Mouse (Mus musculus): ENCODE results near the gene 2010300C02Rik. TPM values are rescaled to one million over a fixed set of nuclear protein-coding genes. Genes with fewer than 3 reads are reported as not detected.

The 2010300C02Rik gene
- total and polyA plus RNA-seq, 2 experiments from 2014 or later: 6.9 to 7.9 TPM

GRCm38 (mm10) chr1:37624185-37624584 lies 95.7 kb downstream of the 2010300C02Rik start:
- ATAC-seq (ENCODE audit: low FRiP score): no peak
- TF ChIP-seq CTCF (IDR thresholded peaks at IDR 0.05): no peak
- no peaks in the 10 kb centered on the region for H3K9me3 ChIP-seq (ENCODE audit: low read length)
- H3K4me2 ChIP-seq (ENCODE audit: low read depth, low read length, poor library complexity, severe bottlenecking): no peak overlapping the region
- no peaks in the 10 kb centered on the region for H3K27me3 ChIP-seq (ENCODE audit: insufficient read depth, low read length)
- no peak overlapping the region for H3K9ac ChIP-seq (replicated peaks; ENCODE audit: low read length, poor library complexity, severe bottlenecking)
- H3K27ac ChIP-seq (ENCODE audit: low read depth, low read length): no peak overlapping the region
- WGBS: 86% methylated on average over 17 of the region's 17 CpGs
- no peaks in the 10 kb centered on the region for H3K4me1 ChIP-seq (ENCODE audit: insufficient read depth, low read length)
- no peaks in the 10 kb centered on the region for H3K36me3 ChIP-seq (ENCODE audit: insufficient read depth, low read length)
- H3K4me3 ChIP-seq (ENCODE audit: low read depth, low read length): no peak overlapping the region
- DNase-seq (ENCODE audit: low spot score): no peak

GRCm38 (mm10) chr1:37622049-37622448 lies 97.8 kb downstream of the 2010300C02Rik start:
- Histone ChIP-seq H3K4me3 (ENCODE audit: low read depth, low read length) (no peak overlapping the region), H3K9ac (replicated peaks; ENCODE audit: low read length, poor library complexity, severe bottlenecking) (no peak overlapping the region), H3K9me3 (ENCODE audit: low read length) (no peaks in the 10 kb centered on the region), H3K4me1 (ENCODE audit: insufficient read depth, low read length) (no peaks in the 10 kb centered on the region), H3K36me3 (ENCODE audit: insufficient read depth, low read length) (no peaks in the 10 kb centered on the region), H3K27ac (ENCODE audit: low read depth, low read length) (no peak overlapping the region), H3K27me3 (ENCODE audit: insufficient read depth, low read length) (no peaks in the 10 kb centered on the region), H3K4me2 (ENCODE audit: low read depth, low read length, poor library complexity, severe bottlenecking) (no peak overlapping the region)
- whole genome bisulfite sequencing: 73% methylated on average over 6 of the region's 6 CpGs
- ATAC-seq (ENCODE audit: low FRiP score): no peak
- no peak for TF ChIP-seq CTCF (IDR thresholded peaks at IDR 0.05)
- DNase-seq (ENCODE audit: low spot score): no peak

GRCm38 (mm10) chr1:37619542-37619941 lies 100.3 kb downstream of the 2010300C02Rik start:
- Histone ChIP-seq H3K9me3 (ENCODE audit: low read length) (no peaks in the 10 kb centered on the region), H3K36me3 (ENCODE audit: insufficient read depth, low read length) (no peaks in the 10 kb centered on the region), H3K27me3 (ENCODE audit: insufficient read depth, low read length) (no peaks in the 10 kb centered on the region), H3K4me2 (ENCODE audit: low read depth, low read length, poor library complexity, severe bottlenecking) (no peak overlapping the region), H3K4me1 (ENCODE audit: insufficient read depth, low read length) (no peaks in the 10 kb centered on the region), H3K9ac (replicated peaks; ENCODE audit: low read length, poor library complexity, severe bottlenecking) (no peak overlapping the region), H3K27ac (ENCODE audit: low read depth, low read length) (no peak overlapping the region), H3K4me3 (ENCODE audit: low read depth, low read length) (no peak overlapping the region)
- no peak for TF ChIP-seq CTCF (IDR thresholded peaks at IDR 0.05)
- DNase-seq (ENCODE audit: low spot score) (no peak), ATAC-seq (ENCODE audit: low FRiP score) (no peak)
- WGBS: 64% methylated on average over 1 of the region's 1 CpGs

- ATAC-seq (ENCODE audit: low FRiP score) (no peak), DNase-seq (ENCODE audit: low spot score) (no peak)
- no peak overlapping the region for H3K27ac ChIP-seq (ENCODE audit: low read depth, low read length)
- H3K36me3 ChIP-seq (ENCODE audit: insufficient read depth, low read length): no peaks in the 10 kb centered on the region
- no peaks in the 10 kb centered on the region for H3K4me1 ChIP-seq (ENCODE audit: insufficient read depth, low read length)
- H3K4me3 ChIP-seq (ENCODE audit: low read depth, low read length): no peak overlapping the region
- TF ChIP-seq CTCF (IDR thresholded peaks at IDR 0.05): no peak
- H3K4me2 ChIP-seq (ENCODE audit: low read depth, low read length, poor library complexity, severe bottlenecking): no peak overlapping the region
- no peak overlapping the region for H3K9ac ChIP-seq (replicated peaks; ENCODE audit: low read length, poor library complexity, severe bottlenecking)
- WGBS: 83% methylated on average over 5 of the region's 5 CpGs
- H3K9me3 ChIP-seq (ENCODE audit: low read length): no peaks in the 10 kb centered on the region
- H3K27me3 ChIP-seq (ENCODE audit: insufficient read depth, low read length): no peaks in the 10 kb centered on the region
Measured at GRCm38 (mm10) chr1:37617047-37617446, 102.8 kb downstream of the 2010300C02Rik start.

- no peaks in the 10 kb centered on the region for H3K9me3 ChIP-seq (ENCODE audit: low read length)
- no peak overlapping the region for H3K9ac ChIP-seq (replicated peaks; ENCODE audit: low read length, poor library complexity, severe bottlenecking)
- no peak for DNase-seq (ENCODE audit: low spot score)
- H3K27me3 ChIP-seq (ENCODE audit: insufficient read depth, low read length): no peaks in the 10 kb centered on the region
- no peaks in the 10 kb centered on the region for H3K36me3 ChIP-seq (ENCODE audit: insufficient read depth, low read length)
- no peak overlapping the region for H3K4me3 ChIP-seq (ENCODE audit: low read depth, low read length)
- no peak overlapping the region for H3K4me2 ChIP-seq (ENCODE audit: low read depth, low read length, poor library complexity, severe bottlenecking)
- TF ChIP-seq CTCF (IDR thresholded peaks at IDR 0.05): no peak
- 23% methylated on average over 4 of the region's 4 CpGs for WGBS
- no peak overlapping the region for H3K27ac ChIP-seq (ENCODE audit: low read depth, low read length)
- no peak for ATAC-seq (ENCODE audit: low FRiP score)
- H3K4me1 ChIP-seq (ENCODE audit: insufficient read depth, low read length): no peaks in the 10 kb centered on the region
Measured at GRCm38 (mm10) chr1:37616569-37616968, 103.3 kb downstream of the 2010300C02Rik start.

GRCm38 (mm10) chr1:37615290-37616040 lies 104.4 kb downstream of the 2010300C02Rik start:
- Histone ChIP-seq H3K27ac (ENCODE audit: low read depth, low read length) (no peak overlapping the region), H3K4me1 (ENCODE audit: insufficient read depth, low read length) (no peaks in the 10 kb centered on the region), H3K4me3 (ENCODE audit: low read depth, low read length) (no peak overlapping the region), H3K36me3 (ENCODE audit: insufficient read depth, low read length) (no peaks in the 10 kb centered on the region), H3K4me2 (ENCODE audit: low read depth, low read length, poor library complexity, severe bottlenecking) (no peak overlapping the region), H3K9ac (replicated peaks; ENCODE audit: low read length, poor library complexity, severe bottlenecking) (no peak overlapping the region), H3K27me3 (ENCODE audit: insufficient read depth, low read length) (no peaks in the 10 kb centered on the region), H3K9me3 (ENCODE audit: low read length) (no peaks in the 10 kb centered on the region)
- WGBS: 93% methylated on average over 12 of the region's 12 CpGs
- TF ChIP-seq CTCF (IDR thresholded peaks at IDR 0.05): no peak
- DNase-seq (ENCODE audit: low spot score) (no peak), ATAC-seq (ENCODE audit: low FRiP score) (no peak)
